Mouse (Mus musculus) embryo, embryonic 11.5 days (tissue): Measurements from ENCODE around the gene Trpt1.

ENCODE experiments used
- DNase-seq: peaks from one replicate; pipeline ENCODE4 v3.0.0-alpha.2; 2012; ENCODE audit warnings: low read depth, low spot score

The Trpt1 gene

DNA sequence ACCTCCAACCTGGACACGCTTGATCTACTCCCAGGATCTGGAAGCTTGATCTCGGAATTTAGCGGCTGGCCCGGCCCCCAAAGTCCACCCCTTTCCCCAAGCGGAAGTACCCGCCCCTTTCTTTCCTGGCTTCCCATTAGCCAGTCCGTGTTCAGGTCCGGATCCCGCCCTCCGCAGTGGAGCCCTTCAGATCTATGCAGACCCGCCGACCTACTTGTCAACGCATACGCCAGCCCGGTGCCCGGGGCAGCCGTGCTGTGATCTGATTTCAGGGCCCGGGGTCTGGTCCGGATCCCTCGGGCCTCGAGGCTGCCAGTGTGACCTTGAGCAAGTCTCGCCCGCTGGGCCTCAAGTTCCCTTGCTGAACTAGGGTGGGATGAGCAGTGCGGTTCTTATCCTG, at the start of gene Trpt1, which contains the start of gene Nudt22:
Gene Trpt1 (plus strand): TSS at position 126 of the 400 bp plus-strand sequence.
Gene Nudt22 (minus strand): TSS at position 112 of the 400 bp plus-strand sequence.
- DNase-seq = peak; percentile 80

DNA sequence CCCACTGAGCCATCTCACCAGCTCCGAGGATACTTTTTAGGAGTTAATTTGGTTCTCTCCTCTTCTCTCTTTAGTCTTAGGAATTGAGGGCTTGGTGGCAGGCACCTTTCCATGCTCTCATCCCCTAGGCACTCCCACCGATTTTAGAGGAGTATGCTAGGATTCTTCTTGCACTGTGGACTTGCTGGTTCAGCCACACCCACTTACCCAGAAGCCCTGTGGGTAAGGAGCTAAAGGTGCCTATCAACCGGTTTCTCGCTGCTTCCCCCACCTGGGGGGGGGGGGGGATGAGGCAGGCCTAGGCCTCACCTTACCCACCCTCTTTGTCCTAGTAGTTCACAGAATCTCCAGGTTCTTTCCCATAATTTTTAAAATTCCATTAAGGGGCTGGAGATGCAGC, 48.2 kb upstream of the Trpt1 start:
- no peak for DNase-seq

DNA sequence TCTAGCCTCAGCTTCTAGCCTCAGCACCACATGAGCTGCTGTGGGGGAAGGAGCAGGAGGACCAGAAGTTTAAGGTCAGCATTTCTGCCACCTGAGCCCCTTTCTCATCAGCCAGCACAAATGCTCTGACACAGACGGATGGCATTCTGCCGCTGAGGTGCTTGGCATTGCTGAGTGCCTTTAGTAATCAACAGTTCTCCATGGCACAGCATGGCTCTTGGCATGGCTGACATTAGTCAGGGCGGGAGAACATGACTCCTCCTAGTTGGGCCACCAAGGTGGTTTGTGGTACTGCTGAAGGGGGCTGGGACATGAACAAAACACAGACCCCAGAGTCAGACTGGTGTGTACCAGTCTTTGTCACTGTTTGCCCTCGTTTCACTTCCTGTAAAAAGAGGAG, 47.7 kb upstream of the Trpt1 start:
- no peak for DNase-seq

DNA sequence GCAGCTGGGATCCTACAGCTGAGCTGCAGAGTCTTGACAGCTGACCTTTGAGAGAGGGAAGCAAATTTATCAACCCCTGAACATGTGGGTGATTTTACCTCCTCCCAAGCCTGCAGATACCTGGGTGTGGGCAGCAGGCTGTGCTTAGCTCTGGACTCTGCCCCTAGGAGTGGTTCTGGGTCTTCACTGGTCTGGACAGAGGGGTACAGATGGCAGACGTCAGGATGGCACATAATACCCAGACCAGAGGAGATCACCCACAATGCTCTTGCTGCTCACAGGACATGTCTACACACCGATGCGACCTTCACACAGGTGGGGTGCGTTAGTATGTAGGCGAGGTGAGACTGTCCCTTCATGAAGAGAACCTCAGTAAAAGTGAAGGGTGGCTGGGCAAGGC, 46.4 kb upstream of the Trpt1 start:
- no peak for DNase-seq

- no peak for DNase-seq
Measured at GRCm38 (mm10) chr19:6949951-6950350, 46.0 kb upstream of the Trpt1 start.

DNA sequence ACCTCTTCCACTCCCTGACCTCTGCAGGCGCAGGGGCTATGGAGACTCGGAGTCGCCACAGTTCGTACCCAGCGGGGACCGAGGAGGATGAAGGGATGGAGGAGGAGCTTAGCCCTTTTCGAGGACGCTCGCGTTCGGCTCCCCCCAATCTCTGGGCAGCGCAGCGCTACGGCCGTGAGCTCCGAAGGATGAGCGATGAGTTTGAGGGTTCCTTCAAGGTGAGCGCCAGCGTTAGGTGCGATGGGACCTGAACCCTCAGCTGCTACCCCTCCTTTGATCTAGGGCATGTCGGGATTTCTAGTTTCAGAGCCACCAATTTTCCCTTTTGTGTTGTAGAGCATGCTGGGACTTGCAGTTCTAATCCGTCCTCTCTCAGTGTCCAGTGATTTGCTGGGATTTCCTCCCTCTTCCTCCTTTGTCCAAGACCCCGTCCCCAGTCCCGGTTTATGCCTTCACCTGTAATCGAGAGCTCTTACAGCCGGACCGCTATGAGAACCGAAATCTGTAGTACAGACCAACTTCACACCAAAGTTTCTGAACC, 45.2 kb upstream of the Trpt1 start:
- no peak for DNase-seq

GRCm38 (mm10) chr19:6951381-6951968, 44.5 kb upstream of the Trpt1 start:
- peak; percentile 83 for DNase-seq

- DNase-seq = peak; percentile 26
Measured at GRCm38 (mm10) chr19:6951994-6952711, 43.8 kb upstream of the Trpt1 start.

- DNase-seq = no peak
Measured at GRCm38 (mm10) chr19:6952712-6953037, 43.3 kb upstream of the Trpt1 start.

DNA sequence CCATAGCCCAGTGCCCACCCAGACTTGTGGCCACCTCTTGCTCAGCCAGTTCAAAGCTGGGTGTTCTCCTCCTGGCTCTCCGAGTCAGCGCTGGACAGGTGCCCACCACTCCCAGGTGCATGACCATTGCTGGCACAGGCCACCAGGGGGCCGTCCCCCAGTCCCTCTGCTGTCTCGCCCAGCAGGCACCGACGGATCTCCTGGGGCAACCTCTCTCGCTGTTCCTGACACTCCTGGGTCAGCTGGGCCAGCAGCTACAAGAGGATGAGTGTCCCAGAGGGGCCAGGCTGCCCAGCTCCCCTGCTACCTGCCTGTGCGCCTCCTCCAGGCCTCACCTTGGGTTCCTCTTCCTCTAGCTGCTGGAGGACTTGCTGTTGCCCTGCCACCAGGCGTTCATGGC, 41.9 kb upstream of the Trpt1 start:
- DNase-seq = no peak

DNA sequence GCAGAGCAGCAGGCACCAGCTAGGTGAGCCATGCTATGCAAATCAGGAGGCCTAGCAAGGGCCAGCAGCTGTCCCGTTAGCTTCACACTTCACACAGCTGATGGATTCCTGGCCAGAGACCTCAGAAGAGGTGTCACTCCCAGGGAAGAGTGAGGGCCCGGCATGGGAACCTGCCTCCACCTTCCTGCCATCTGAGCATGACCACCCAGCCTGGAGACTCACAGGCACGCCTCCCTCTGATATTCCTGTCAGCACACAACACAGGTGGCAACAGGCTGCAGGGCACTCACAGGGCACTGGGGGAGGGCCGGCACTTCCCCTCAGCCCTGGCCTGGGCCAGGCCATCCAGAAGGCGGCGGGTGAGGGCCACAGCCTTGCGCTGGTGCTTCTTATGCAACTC, 40.5 kb upstream of the Trpt1 start:
- no peak for DNase-seq

DNA sequence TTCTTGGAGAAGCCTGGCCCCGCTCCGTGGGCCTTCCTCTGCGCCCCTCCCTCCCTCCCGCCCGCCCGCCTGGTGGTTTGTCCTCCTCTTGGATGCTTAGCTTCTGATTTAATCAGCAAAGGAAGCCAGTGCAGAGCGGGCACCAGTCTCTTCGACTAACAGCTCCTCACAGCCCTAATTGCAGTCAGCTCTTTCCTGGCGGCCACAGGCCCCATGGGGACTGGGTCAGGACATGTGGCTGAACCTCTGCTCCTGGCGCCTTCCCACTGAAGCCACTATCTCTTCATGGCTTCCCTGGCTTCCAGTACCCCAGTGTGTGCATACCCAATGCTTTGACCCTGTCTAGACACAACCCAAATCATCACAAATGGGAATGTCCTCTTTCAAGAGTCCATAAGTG, 39.5 kb upstream of the Trpt1 start:
- no peak for DNase-seq

GRCm38 (mm10) chr19:6968491-6969271, 27.2 kb upstream of the Trpt1 start:
- DNase-seq = no peak

GRCm38 (mm10) chr19:6969291-6969664, 26.7 kb upstream of the Trpt1 start:
- no peak for DNase-seq

- no peak for DNase-seq
Measured at GRCm38 (mm10) chr19:6969665-6970381, 26.1 kb upstream of the Trpt1 start.

DNA sequence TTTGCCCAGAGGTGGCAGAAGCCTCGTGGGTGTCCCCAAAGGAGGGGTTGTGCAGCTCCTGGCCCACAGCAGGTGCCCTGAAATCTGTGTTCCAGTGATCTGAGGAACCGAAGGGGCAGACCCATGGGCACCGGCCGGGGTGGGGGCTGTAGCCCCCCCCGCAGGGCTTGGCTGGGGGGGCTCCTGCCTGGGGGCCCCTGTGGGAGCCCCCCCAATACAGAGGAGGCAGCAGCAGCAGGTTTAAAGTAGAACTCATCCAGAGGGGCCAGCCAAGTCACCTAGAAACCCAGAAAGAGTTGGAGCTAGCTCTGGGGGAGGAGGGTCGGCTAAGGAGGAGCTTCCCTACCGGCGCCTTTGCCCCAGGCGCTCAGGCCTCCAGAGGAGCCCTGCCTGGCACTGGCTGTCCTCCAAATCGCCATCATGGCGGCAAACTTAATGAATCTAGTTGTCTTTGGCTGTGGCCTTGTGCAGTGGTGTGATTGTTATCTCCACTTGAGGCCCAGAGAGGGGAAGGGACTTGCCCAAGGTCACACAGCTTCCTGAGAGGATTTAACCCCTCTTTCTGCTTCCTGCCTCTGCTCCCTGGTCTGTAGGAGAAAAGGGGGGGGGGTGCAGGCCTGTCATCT, 25.4 kb upstream of the Trpt1 start:
- no peak for DNase-seq

DNA sequence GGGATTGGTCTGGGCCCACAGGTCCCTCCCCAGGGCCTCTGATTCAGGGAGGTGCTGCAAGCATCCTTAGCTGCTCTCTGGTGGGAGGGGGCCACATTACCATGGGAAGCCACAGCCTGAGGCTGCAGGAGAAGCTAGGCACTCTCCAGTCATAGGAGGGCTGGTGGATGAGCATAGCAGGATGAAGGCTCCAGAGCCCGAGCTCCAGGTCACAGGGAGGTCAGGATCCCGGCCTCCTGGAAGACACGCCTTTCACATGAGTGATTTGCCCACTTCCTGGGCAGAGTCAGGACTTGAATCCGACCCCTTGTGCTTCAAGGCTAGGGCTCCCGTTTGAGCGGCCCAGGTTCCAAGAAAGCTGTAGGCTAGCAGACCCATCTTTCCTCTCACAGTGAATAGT, 24.3 kb upstream of the Trpt1 start:
- DNase-seq = no peak

GRCm38 (mm10) chr19:6972247-6972917, 23.5 kb upstream of the Trpt1 start:
- no peak for DNase-seq

DNA sequence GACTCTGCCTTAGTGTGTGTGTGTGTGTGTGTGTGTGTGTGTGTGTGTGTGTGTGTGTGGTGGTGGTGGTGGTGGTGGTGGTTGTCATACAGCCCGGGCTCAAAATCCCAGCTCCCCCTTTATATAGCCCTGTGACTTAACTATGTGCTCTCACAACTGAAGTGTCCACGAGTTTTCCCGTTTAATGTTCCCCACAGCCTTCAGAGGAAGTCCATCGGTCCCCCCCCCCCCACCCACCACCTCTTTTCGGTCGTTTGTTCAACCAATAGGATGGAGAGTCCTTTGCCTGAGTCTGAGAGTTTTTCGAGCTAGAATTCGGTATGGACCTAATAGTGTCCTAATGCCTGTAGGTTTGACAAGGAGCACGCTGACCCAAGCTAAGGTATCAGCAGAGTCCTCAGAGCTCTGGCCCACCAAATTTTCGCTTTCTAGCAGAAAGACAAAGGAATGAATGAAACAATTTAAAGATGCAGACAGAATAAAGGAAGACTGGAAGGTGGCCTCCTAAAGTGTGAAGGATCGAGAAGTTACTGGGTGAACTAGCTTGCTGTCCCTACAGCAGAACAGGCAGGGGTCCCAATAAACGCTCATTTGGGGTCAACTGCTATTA, 22.2 kb upstream of the Trpt1 start:
- no peak for DNase-seq
